Mouse (Mus musculus): ENCODE data around the gene Wdpcp. TPM values are rescaled to one million over a fixed set of nuclear protein-coding genes. Genes with fewer than 3 reads are reported as not detected.

Wdpcp gene
- polyA plus RNA-seq, 1 experiment from 2014 or later = 1.4 TPM

- no peak overlapping the region for H3K27ac ChIP-seq (ENCODE audit: low read depth, low read length)
- no peaks in the 10 kb centered on the region for H3K9me3 ChIP-seq (ENCODE audit: control insufficient read depth)
- no peaks in the 10 kb centered on the region for H3K4me1 ChIP-seq (replicated peaks; ENCODE audit: control insufficient read depth, insufficient read depth, low read length)
- TF ChIP-seq CTCF (IDR thresholded peaks at IDR 0.05; ENCODE audit: low read depth) = no peak
- WGBS = 73% methylated on average over 6 of the region's 6 CpGs
- H3K36me3 ChIP-seq (ENCODE audit: control insufficient read depth, insufficient read depth) = no peaks in the 10 kb centered on the region
- no peaks in the 10 kb centered on the region for H3K27me3 ChIP-seq (replicated peaks; ENCODE audit: control insufficient read depth, insufficient read depth, low read length)
- ATAC-seq = no peak
- H3K9ac ChIP-seq (ENCODE audit: low read depth, low read length) = no peak overlapping the region
- H3K4me2 ChIP-seq (replicated peaks; ENCODE audit: low read depth) = no peak overlapping the region
- no peak overlapping the region for H3K4me3 ChIP-seq (ENCODE audit: low read depth, low read length)
These were observed 157.9 kb downstream of the Wdpcp start for GRCm38 (mm10) chr11:21729961-21730360.

- TF ChIP-seq CTCF (IDR thresholded peaks at IDR 0.05; ENCODE audit: low read depth) = no peak
These were observed 163.2 kb downstream of the Wdpcp start for GRCm38 (mm10) chr11:21735272-21735671.

GRCm38 (mm10) chr11:21749487-21749886, 177.5 kb downstream of the Wdpcp start:
- H3K36me3 ChIP-seq (ENCODE audit: control insufficient read depth, insufficient read depth) = no peaks in the 10 kb centered on the region
- no peak overlapping the region for H3K4me3 ChIP-seq (ENCODE audit: low read depth, low read length)
- no peak for TF ChIP-seq CTCF (IDR thresholded peaks at IDR 0.05; ENCODE audit: low read depth)
- no peak overlapping the region for H3K27ac ChIP-seq (ENCODE audit: low read depth, low read length)
- no peak overlapping the region for H3K9ac ChIP-seq (ENCODE audit: low read depth, low read length)
- H3K27me3 ChIP-seq (replicated peaks; ENCODE audit: control insufficient read depth, insufficient read depth, low read length) = no peaks in the 10 kb centered on the region
- no peak for ATAC-seq
- H3K9me3 ChIP-seq (ENCODE audit: control insufficient read depth) = no peaks in the 10 kb centered on the region
- H3K4me2 ChIP-seq (replicated peaks; ENCODE audit: low read depth) = no peak overlapping the region
- no peaks in the 10 kb centered on the region for H3K4me1 ChIP-seq (replicated peaks; ENCODE audit: control insufficient read depth, insufficient read depth, low read length)
- WGBS = 77% methylated on average over 4 of the region's 4 CpGs

More at GRCm38 (mm10) chr11:21735272-21735671, 163.2 kb downstream of the Wdpcp start:
- H3K4me3 ChIP-seq (ENCODE audit: low read depth, low read length) = no peak overlapping the region
- no peaks in the 10 kb centered on the region for H3K27me3 ChIP-seq (replicated peaks; ENCODE audit: control insufficient read depth, insufficient read depth, low read length)
- H3K9ac ChIP-seq (ENCODE audit: low read depth, low read length) = no peak overlapping the region
- no peaks in the 10 kb centered on the region for H3K36me3 ChIP-seq (ENCODE audit: control insufficient read depth, insufficient read depth)
- no peaks in the 10 kb centered on the region for H3K9me3 ChIP-seq (ENCODE audit: control insufficient read depth)
- H3K4me1 ChIP-seq (replicated peaks; ENCODE audit: control insufficient read depth, insufficient read depth, low read length) = no peaks in the 10 kb centered on the region
- 74% methylated on average over 6 of the region's 6 CpGs for WGBS
- no peak overlapping the region for H3K27ac ChIP-seq (ENCODE audit: low read depth, low read length)
- no peak overlapping the region for H3K4me2 ChIP-seq (replicated peaks; ENCODE audit: low read depth)
- no peak for ATAC-seq

- Histone ChIP-seq H3K27me3 (replicated peaks; ENCODE audit: control insufficient read depth, insufficient read depth, low read length) (no peaks in the 10 kb centered on the region), H3K9me3 (ENCODE audit: control insufficient read depth) (no peaks in the 10 kb centered on the region), H3K9ac (ENCODE audit: low read depth, low read length) (no peak overlapping the region), H3K4me3 (ENCODE audit: low read depth, low read length) (no peak overlapping the region), H3K36me3 (ENCODE audit: control insufficient read depth, insufficient read depth) (no peaks in the 10 kb centered on the region), H3K27ac (ENCODE audit: low read depth, low read length) (no peak overlapping the region), H3K4me2 (replicated peaks; ENCODE audit: low read depth) (no peak overlapping the region), H3K4me1 (replicated peaks; ENCODE audit: control insufficient read depth, insufficient read depth, low read length) (no peaks in the 10 kb centered on the region)
- ATAC-seq = no peak
- 91% methylated on average over 4 of the region's 4 CpGs for WGBS
- TF ChIP-seq CTCF (IDR thresholded peaks at IDR 0.05; ENCODE audit: low read depth) = no peak
These were observed 191.2 kb downstream of the Wdpcp start for GRCm38 (mm10) chr11:21763201-21763600.

GRCm38 (mm10) chr11:21788831-21789230, 216.8 kb downstream of the Wdpcp start:
- ATAC-seq = no peak
- Histone ChIP-seq H3K9ac (ENCODE audit: low read depth, low read length) (no peak overlapping the region), H3K27me3 (replicated peaks; ENCODE audit: control insufficient read depth, insufficient read depth, low read length) (no peaks in the 10 kb centered on the region), H3K27ac (ENCODE audit: low read depth, low read length) (no peak overlapping the region), H3K9me3 (ENCODE audit: control insufficient read depth) (no peaks in the 10 kb centered on the region), H3K4me1 (replicated peaks; ENCODE audit: control insufficient read depth, insufficient read depth, low read length) (no peaks in the 10 kb centered on the region), H3K4me3 (ENCODE audit: low read depth, low read length) (no peak overlapping the region), H3K36me3 (ENCODE audit: control insufficient read depth, insufficient read depth) (no peaks in the 10 kb centered on the region), H3K4me2 (replicated peaks; ENCODE audit: low read depth) (no peak overlapping the region)
- WGBS = 91% methylated on average over 3 of the region's 3 CpGs
- TF ChIP-seq CTCF (IDR thresholded peaks at IDR 0.05; ENCODE audit: low read depth) = no peak

- Histone ChIP-seq H3K9me3 (ENCODE audit: control insufficient read depth) (no peaks in the 10 kb centered on the region), H3K4me1 (replicated peaks; ENCODE audit: control insufficient read depth, insufficient read depth, low read length) (no peaks in the 10 kb centered on the region), H3K4me3 (ENCODE audit: low read depth, low read length) (no peak overlapping the region), H3K9ac (ENCODE audit: low read depth, low read length) (no peak overlapping the region), H3K27ac (ENCODE audit: low read depth, low read length) (no peak overlapping the region), H3K36me3 (ENCODE audit: control insufficient read depth, insufficient read depth) (no peaks in the 10 kb centered on the region), H3K27me3 (replicated peaks; ENCODE audit: control insufficient read depth, insufficient read depth, low read length) (no peaks in the 10 kb centered on the region), H3K4me2 (replicated peaks; ENCODE audit: low read depth) (no peak overlapping the region)
- 96% methylated on average over 3 of the region's 3 CpGs for WGBS
- no peak for TF ChIP-seq CTCF (IDR thresholded peaks at IDR 0.05; ENCODE audit: low read depth)
- ATAC-seq = no peak
These were observed 252.9 kb downstream of the Wdpcp start for GRCm38 (mm10) chr11:21824941-21825340.

- Histone ChIP-seq H3K4me3 (ENCODE audit: low read depth, low read length) (no peak overlapping the region), H3K36me3 (ENCODE audit: control insufficient read depth, insufficient read depth) (no peaks in the 10 kb centered on the region), H3K9ac (ENCODE audit: low read depth, low read length) (no peak overlapping the region), H3K27me3 (replicated peaks; ENCODE audit: control insufficient read depth, insufficient read depth, low read length) (no peaks in the 10 kb centered on the region), H3K4me1 (replicated peaks; ENCODE audit: control insufficient read depth, insufficient read depth, low read length) (no peaks in the 10 kb centered on the region), H3K9me3 (ENCODE audit: control insufficient read depth) (no peaks in the 10 kb centered on the region), H3K27ac (ENCODE audit: low read depth, low read length) (no peak overlapping the region), H3K4me2 (replicated peaks; ENCODE audit: low read depth) (no peak overlapping the region)
- 72% methylated on average over 1 of the region's 1 CpGs for WGBS
- no peak for TF ChIP-seq CTCF (IDR thresholded peaks at IDR 0.05; ENCODE audit: low read depth)
- no peak for ATAC-seq
These were observed 254.5 kb downstream of the Wdpcp start for GRCm38 (mm10) chr11:21826521-21826920.
